Mouse (Mus musculus) CH12.LX (cell line): ENCODE data around the gene Lamb2.

Experiments
- CHD2 ChIP-seq: IDR thresholded peaks from 2 replicates; pipeline ENCODE4 v1.6.1; 2011; ENCODE audit warnings: low read length, improper control_type of control experiment
- ELF1 ChIP-seq: IDR thresholded peaks from 2 replicates; pipeline ENCODE4 v1.6.1; 2014; ENCODE audit warnings: low read depth, mild to moderate bottlenecking, inconsistent platforms, low read length, improper control_type of control experiment
- EP300 ChIP-seq: IDR thresholded peaks from 2 replicates; pipeline ENCODE4 v1.6.1; 2011; ENCODE audit warnings: low read length, improper control_type of control experiment
- MEF2A ChIP-seq: IDR thresholded peaks from 2 replicates; pipeline ENCODE4 v1.6.1; 2014; ENCODE audit warnings: low read depth, mild to moderate bottlenecking, inconsistent platforms, low read length, improper control_type of control experiment, borderline replicate concordance
- NRF1 ChIP-seq: IDR thresholded peaks from 2 replicates; pipeline ENCODE4 v1.6.1; 2014; ENCODE audit warnings: low read depth, mild to moderate bottlenecking, inconsistent platforms, low read length, improper control_type of control experiment, moderate library complexity
- RAD21 ChIP-seq: IDR thresholded peaks from 2 replicates; pipeline ENCODE4 v1.6.1; 2011; ENCODE audit warnings: low read depth, mild to moderate bottlenecking, low read length, improper control_type of control experiment, moderate library complexity
- ZC3H11A ChIP-seq: IDR thresholded peaks from 2 replicates; pipeline ENCODE4 v1.6.1; 2012; ENCODE audit warnings: low read depth, mild to moderate bottlenecking, inconsistent platforms, low read length, improper control_type of control experiment
- ZNF384 ChIP-seq: IDR thresholded peaks from 2 replicates; pipeline ENCODE4 v1.6.1; 2012; ENCODE audit warnings: low read depth, low read length, improper control_type of control experiment, inconsistent platforms

DNA sequence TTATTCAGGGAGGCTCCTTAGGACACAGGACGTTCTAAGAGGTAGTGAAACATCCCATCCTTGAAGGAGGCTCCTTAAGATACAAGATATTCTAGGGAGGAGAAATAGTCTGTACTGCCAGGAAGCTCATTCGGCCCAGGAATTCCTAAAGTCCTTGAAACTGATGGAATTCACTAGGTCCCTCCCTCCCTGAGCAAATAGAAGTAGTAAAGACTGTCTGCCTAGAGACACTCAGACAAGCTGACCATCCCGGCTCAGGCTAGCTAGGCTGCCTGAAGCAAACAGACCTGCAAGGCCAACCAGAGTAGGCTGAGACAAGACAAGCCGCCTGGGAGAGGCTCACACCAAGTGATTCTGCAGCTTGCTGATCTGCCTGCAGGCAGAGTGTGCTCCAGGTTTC, 9.7 kb upstream of the Lamb2 start:
- TF ChIP-seq ZC3H11A (no peak), ELF1 (no peak), ZNF384 (no peak), CHD2 (no peak), EP300 (no peak), NRF1 (no peak), MEF2A (no peak), RAD21 (no peak)
